Mouse (Mus musculus): Measurements from ENCODE around the gene Hs6st3. TPM values are rescaled to one million over a fixed set of nuclear protein-coding genes. Genes with fewer than 3 reads are reported as not detected.
"Not testable (repeated sequence)": the region's sequence is repeated elsewhere in the genome, so short reads cannot be mapped to it uniquely, and the experiment has no call there.

Gene Hs6st3
- polyA plus RNA-seq, 1 experiment from 2014 or later, result 0.11 TPM

GRCm38 (mm10) chr14:119278156-119278555 is 140.0 kb downstream of the Hs6st3 start:
- not testable (repeated sequence) for H3K4me2 ChIP-seq (ENCODE audit: low read length); H3K4me1 ChIP-seq (ENCODE audit: control insufficient read depth in 2 of 2, insufficient read depth in 2 of 2, low read length in 2 of 2); H3K9me3 ChIP-seq (ENCODE audit: control insufficient read depth, low read length); ATAC-seq (ENCODE audit: insufficient number of reproducible peaks, insufficient read depth, low FRiP score, low read depth); H3K36me3 ChIP-seq (ENCODE audit: control insufficient read depth, insufficient read depth, low read length); H3K4me3 ChIP-seq (ENCODE audit: control insufficient read depth in 1 of 2, insufficient read depth in 1 of 2, low read depth in 1 of 2, low read length in 2 of 2); H3K9ac ChIP-seq (ENCODE audit: low read length); H3K27ac ChIP-seq (replicated peaks in 1 of 2; ENCODE audit: control insufficient read depth in 1 of 2, insufficient read depth in 1 of 2, low read depth in 2 of 2, low read length in 2 of 2); H3K27me3 ChIP-seq (ENCODE audit: control insufficient read depth, insufficient read depth, low read length)
- WGBS, result 90% methylated on average over 10 of the region's 15 CpGs

GRCm38 (mm10) chr14:119283951-119284350 is 145.8 kb downstream of the Hs6st3 start:
- ATAC-seq (ENCODE audit: insufficient number of reproducible peaks, insufficient read depth, low FRiP score, low read depth), result no peak
- Histone ChIP-seq H3K9me3 (ENCODE audit: control insufficient read depth, low read length) (no peaks in the 10 kb centered on the region), H3K27ac (replicated peaks in 1 of 2; ENCODE audit: control insufficient read depth in 1 of 2, insufficient read depth in 1 of 2, low read depth in 2 of 2, low read length in 2 of 2) (no peak overlapping the region), H3K36me3 (ENCODE audit: control insufficient read depth, insufficient read depth, low read length) (no peaks in the 10 kb centered on the region), H3K9ac (ENCODE audit: low read length) (no peak overlapping the region), H3K4me1 (ENCODE audit: control insufficient read depth in 2 of 2, insufficient read depth in 2 of 2, low read length in 2 of 2) (no peaks in the 10 kb centered on the region), H3K4me2 (ENCODE audit: low read length) (no peak overlapping the region), H3K4me3 (ENCODE audit: control insufficient read depth in 1 of 2, insufficient read depth in 1 of 2, low read depth in 1 of 2, low read length in 2 of 2) (no peak overlapping the region), H3K27me3 (ENCODE audit: control insufficient read depth, insufficient read depth, low read length) (no peaks in the 10 kb centered on the region)
- 81% methylated on average over 3 of the region's 3 CpGs for WGBS

- no peak overlapping the region for H3K4me3 ChIP-seq (ENCODE audit: control insufficient read depth in 1 of 2, insufficient read depth in 1 of 2, low read depth in 1 of 2, low read length in 2 of 2)
- H3K27me3 ChIP-seq (ENCODE audit: control insufficient read depth, insufficient read depth, low read length), result no peaks in the 10 kb centered on the region
- no peaks in the 10 kb centered on the region for H3K36me3 ChIP-seq (ENCODE audit: control insufficient read depth, insufficient read depth, low read length)
- 59% methylated on average over 1 of the region's 1 CpGs for WGBS
- H3K4me2 ChIP-seq (ENCODE audit: low read length), result no peak overlapping the region
- H3K27ac ChIP-seq (replicated peaks in 1 of 2; ENCODE audit: control insufficient read depth in 1 of 2, insufficient read depth in 1 of 2, low read depth in 2 of 2, low read length in 2 of 2), result no peak overlapping the region
- no peak for ATAC-seq (ENCODE audit: insufficient number of reproducible peaks, insufficient read depth, low FRiP score, low read depth)
- H3K9me3 ChIP-seq (ENCODE audit: control insufficient read depth, low read length), result no peaks in the 10 kb centered on the region
- H3K9ac ChIP-seq (ENCODE audit: low read length), result no peak overlapping the region
- no peaks in the 10 kb centered on the region for H3K4me1 ChIP-seq (ENCODE audit: control insufficient read depth in 2 of 2, insufficient read depth in 2 of 2, low read length in 2 of 2)
Measured at GRCm38 (mm10) chr14:119289668-119290067, 151.5 kb downstream of the Hs6st3 start.

GRCm38 (mm10) chr14:119294071-119294470 is 155.9 kb downstream of the Hs6st3 start:
- Histone ChIP-seq H3K9ac (ENCODE audit: low read length) (no peak overlapping the region), H3K4me2 (ENCODE audit: low read length) (no peak overlapping the region), H3K27ac (replicated peaks in 1 of 2; ENCODE audit: control insufficient read depth in 1 of 2, insufficient read depth in 1 of 2, low read depth in 2 of 2, low read length in 2 of 2) (no peak overlapping the region), H3K4me3 (ENCODE audit: control insufficient read depth in 1 of 2, insufficient read depth in 1 of 2, low read depth in 1 of 2, low read length in 2 of 2) (no peak overlapping the region), H3K4me1 (ENCODE audit: control insufficient read depth in 2 of 2, insufficient read depth in 2 of 2, low read length in 2 of 2) (no peaks in the 10 kb centered on the region), H3K36me3 (ENCODE audit: control insufficient read depth, insufficient read depth, low read length) (no peaks in the 10 kb centered on the region), H3K9me3 (ENCODE audit: control insufficient read depth, low read length) (no peaks in the 10 kb centered on the region), H3K27me3 (ENCODE audit: control insufficient read depth, insufficient read depth, low read length) (no peaks in the 10 kb centered on the region)
- 80% methylated on average over 6 of the region's 6 CpGs for WGBS
- ATAC-seq (ENCODE audit: insufficient number of reproducible peaks, insufficient read depth, low FRiP score, low read depth), result no peak

GRCm38 (mm10) chr14:119306461-119306860 is 168.3 kb downstream of the Hs6st3 start:
- H3K9me3 ChIP-seq (ENCODE audit: control insufficient read depth, low read length), result no peaks in the 10 kb centered on the region
- H3K27ac ChIP-seq (replicated peaks in 1 of 2; ENCODE audit: control insufficient read depth in 1 of 2, insufficient read depth in 1 of 2, low read depth in 2 of 2, low read length in 2 of 2), result no peak overlapping the region
- no peak for ATAC-seq (ENCODE audit: insufficient number of reproducible peaks, insufficient read depth, low FRiP score, low read depth)
- H3K4me2 ChIP-seq (ENCODE audit: low read length), result no peak overlapping the region
- H3K27me3 ChIP-seq (ENCODE audit: control insufficient read depth, insufficient read depth, low read length), result no peaks in the 10 kb centered on the region
- H3K9ac ChIP-seq (ENCODE audit: low read length), result no peak overlapping the region
- H3K36me3 ChIP-seq (ENCODE audit: control insufficient read depth, insufficient read depth, low read length), result no peaks in the 10 kb centered on the region
- no peak overlapping the region for H3K4me3 ChIP-seq (ENCODE audit: control insufficient read depth in 1 of 2, insufficient read depth in 1 of 2, low read depth in 1 of 2, low read length in 2 of 2)
- no peaks in the 10 kb centered on the region for H3K4me1 ChIP-seq (ENCODE audit: control insufficient read depth in 2 of 2, insufficient read depth in 2 of 2, low read length in 2 of 2)
- WGBS, result 53% methylated on average over 3 of the region's 3 CpGs

GRCm38 (mm10) chr14:119318379-119318778 is 180.2 kb downstream of the Hs6st3 start:
- 84% methylated on average over 2 of the region's 2 CpGs for WGBS
- H3K27ac ChIP-seq (replicated peaks in 1 of 2; ENCODE audit: control insufficient read depth in 1 of 2, insufficient read depth in 1 of 2, low read depth in 2 of 2, low read length in 2 of 2), result no peak overlapping the region
- H3K36me3 ChIP-seq (ENCODE audit: control insufficient read depth, insufficient read depth, low read length), result no peaks in the 10 kb centered on the region
- H3K4me1 ChIP-seq (ENCODE audit: control insufficient read depth in 2 of 2, insufficient read depth in 2 of 2, low read length in 2 of 2), result no peaks in the 10 kb centered on the region
- no peak overlapping the region for H3K4me3 ChIP-seq (ENCODE audit: control insufficient read depth in 1 of 2, insufficient read depth in 1 of 2, low read depth in 1 of 2, low read length in 2 of 2)
- ATAC-seq (ENCODE audit: insufficient number of reproducible peaks, insufficient read depth, low FRiP score, low read depth), result no peak
- no peaks in the 10 kb centered on the region for H3K9me3 ChIP-seq (ENCODE audit: control insufficient read depth, low read length)
- H3K4me2 ChIP-seq (ENCODE audit: low read length), result no peak overlapping the region
- H3K27me3 ChIP-seq (ENCODE audit: control insufficient read depth, insufficient read depth, low read length), result no peaks in the 10 kb centered on the region
- H3K9ac ChIP-seq (ENCODE audit: low read length), result no peak overlapping the region

- H3K4me2 ChIP-seq (ENCODE audit: low read length), result no peak overlapping the region
- WGBS, result 88% methylated on average over 11 of the region's 11 CpGs
- no peak overlapping the region for H3K27ac ChIP-seq (replicated peaks in 1 of 2; ENCODE audit: control insufficient read depth in 1 of 2, insufficient read depth in 1 of 2, low read depth in 2 of 2, low read length in 2 of 2)
- H3K36me3 ChIP-seq (ENCODE audit: control insufficient read depth, insufficient read depth, low read length), result no peaks in the 10 kb centered on the region
- ATAC-seq (ENCODE audit: insufficient number of reproducible peaks, insufficient read depth, low FRiP score, low read depth), result no peak
- no peak overlapping the region for H3K4me3 ChIP-seq (ENCODE audit: control insufficient read depth in 1 of 2, insufficient read depth in 1 of 2, low read depth in 1 of 2, low read length in 2 of 2)
- H3K9ac ChIP-seq (ENCODE audit: low read length), result no peak overlapping the region
- no peaks in the 10 kb centered on the region for H3K4me1 ChIP-seq (ENCODE audit: control insufficient read depth in 2 of 2, insufficient read depth in 2 of 2, low read length in 2 of 2)
- H3K9me3 ChIP-seq (ENCODE audit: control insufficient read depth, low read length), result no peaks in the 10 kb centered on the region
- H3K27me3 ChIP-seq (ENCODE audit: control insufficient read depth, insufficient read depth, low read length), result no peaks in the 10 kb centered on the region
Measured at GRCm38 (mm10) chr14:119347236-119347635, 209.1 kb downstream of the Hs6st3 start.

GRCm38 (mm10) chr14:119361414-119361813 is 223.3 kb downstream of the Hs6st3 start:
- H3K9ac ChIP-seq (ENCODE audit: low read length), result no peak overlapping the region
- no peak for ATAC-seq (ENCODE audit: insufficient number of reproducible peaks, insufficient read depth, low FRiP score, low read depth)
- WGBS, result 91% methylated on average over 4 of the region's 4 CpGs

More at GRCm38 (mm10) chr14:119361414-119361813, 223.3 kb downstream of the Hs6st3 start:
- Histone ChIP-seq H3K4me2 (ENCODE audit: low read length) (no peak overlapping the region), H3K27ac (replicated peaks in 1 of 2; ENCODE audit: control insufficient read depth in 1 of 2, insufficient read depth in 1 of 2, low read depth in 2 of 2, low read length in 2 of 2) (no peak overlapping the region), H3K27me3 (ENCODE audit: control insufficient read depth, insufficient read depth, low read length) (no peaks in the 10 kb centered on the region), H3K36me3 (ENCODE audit: control insufficient read depth, insufficient read depth, low read length) (no peaks in the 10 kb centered on the region), H3K9me3 (ENCODE audit: control insufficient read depth, low read length) (no peaks in the 10 kb centered on the region), H3K4me1 (ENCODE audit: control insufficient read depth in 2 of 2, insufficient read depth in 2 of 2, low read length in 2 of 2) (no peaks in the 10 kb centered on the region), H3K4me3 (ENCODE audit: control insufficient read depth in 1 of 2, insufficient read depth in 1 of 2, low read depth in 1 of 2, low read length in 2 of 2) (no peak overlapping the region)
